Mouse (Mus musculus): ENCODE measurements around the gene Map6d1. TPM values are rescaled to one million over a fixed set of nuclear protein-coding genes. Genes with fewer than 3 reads are reported as not detected.

Map6d1 gene
- polyA plus RNA-seq, 2 experiments from 2014 or later, result 0.26 TPM; not detected in 1

- peak; percentile 60 for ATAC-seq
These were observed 55.8 kb downstream of the Map6d1 start for GRCm38 (mm10) chr16:20185368-20185767.

Other genes with a start within 250 kb of the Map6d1 start
- 10 to 100 TPM; 34.5 to 39.6 TPM for gene Klhl24, start 143.8 kb downstream of the Map6d1 start, polyA plus RNA-seq (2017; shearing (Covaris generic))
- 1 to 10 TPM; 6.0 to 8.4 TPM for gene Yeats2, start 100.3 kb downstream of the Map6d1 start, polyA plus RNA-seq (2017; shearing (Covaris generic))
- gene Parl, start 61.0 kb upstream of the Map6d1 start, polyA plus RNA-seq (2017; shearing (Covaris generic)), result 10 to 100 TPM; 70.7 to 80.0 TPM
- not detected for gene Cyp2ab1, start 84.0 kb upstream of the Map6d1 start, polyA plus RNA-seq (2017; shearing (Covaris generic))
- gene Abcc5, start 185.0 kb upstream of the Map6d1 start, polyA plus RNA-seq (2017; shearing (Covaris generic)), result 10 to 100 TPM; 36.6 to 41.9 TPM

All from CD4-positive, CD25-positive, alpha-beta regulatory T cell, adult 4 months (primary cell).